8 mouse cellular contexts compared by ENCODE assay signal in the genomic region with DNA sequence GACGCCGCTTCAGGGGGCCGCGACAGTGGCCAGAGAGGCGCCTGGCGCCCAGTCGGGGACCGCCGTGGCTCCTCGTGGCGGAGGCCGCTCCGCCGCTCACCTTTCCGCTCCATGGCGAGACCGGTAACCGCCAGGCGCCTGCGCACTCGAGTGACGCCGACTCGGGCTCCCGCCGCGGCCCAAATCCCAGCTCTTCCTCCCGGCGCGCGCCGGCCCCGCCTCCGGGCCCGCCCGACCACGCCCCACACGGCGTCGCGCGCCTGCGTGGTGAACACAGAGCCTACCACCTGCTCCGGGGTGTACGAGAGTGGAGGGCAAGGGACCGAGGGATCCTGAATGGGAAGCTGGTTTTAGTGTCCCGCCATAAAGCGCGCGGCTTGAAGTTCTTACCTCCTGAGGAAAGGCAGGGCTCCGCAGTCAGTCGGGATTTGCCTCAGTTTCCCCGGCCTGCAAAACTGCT. TPM values are rescaled to one million over a fixed set of nuclear protein-coding genes. Genes with fewer than 3 reads are reported as not detected.
A peak's percentile ranks its signal among the peaks of the same experiment; 100 is the strongest.
DNase-seq lines count a peak whose midpoint lies in the region; ATAC-seq and TF ChIP-seq lines count a peak whose summit lies in the region.

A gene (minus strand): TSS at position 410 of the 460 bp plus-strand sequence.

- H3K36me3 ChIP-seq in embryonic facial prominence, embryonic 15.5 days = peaks cover 17% of the 10 kb centered on the region
- peaks cover 17% of the 10 kb centered on the region for H3K36me3 ChIP-seq in kidney, embryonic 14.5 days (ENCODE audit: control insufficient read depth, insufficient read depth, low read length)
- H3K36me3 ChIP-seq in limb, embryonic 15.5 days = peaks cover 22% of the 10 kb centered on the region

- no peaks in the 10 kb centered on the region for H3K9me3 ChIP-seq in embryonic facial prominence, embryonic 15.5 days (replicated peaks)
- H3K9me3 ChIP-seq in kidney, embryonic 14.5 days (ENCODE audit: control insufficient read depth, low read length) = no peaks in the 10 kb centered on the region
- H3K9me3 ChIP-seq in limb, embryonic 15.5 days = no peaks in the 10 kb centered on the region

- peak; percentile 88 for DNase-seq in 416B (ENCODE audit: low read depth)
- DNase-seq in heart, adult 9 months (ENCODE audit: low spot score in 2 of 2) = peak; percentile 88
- peak; percentile 28 to 57 for DNase-seq in monocyte, adult 2 months (ENCODE audit: low read depth in 1 of 2, low spot score in 2 of 2)
- peak; percentile 88 for DNase-seq in spleen, postnatal 36 days (ENCODE audit: low spot score in 2 of 2)

- H3K27me3 ChIP-seq in embryonic facial prominence, embryonic 15.5 days = no peaks in the 10 kb centered on the region
- H3K27me3 ChIP-seq in kidney, embryonic 14.5 days (ENCODE audit: control insufficient read depth, insufficient read depth, low read length) = no peaks in the 10 kb centered on the region
- no peaks in the 10 kb centered on the region for H3K27me3 ChIP-seq in limb, embryonic 15.5 days

- peak within 1 kb of the TSS; percentile 84 for H3K4me2 ChIP-seq in embryonic facial prominence, embryonic 15.5 days (replicated peaks)
- peak within 1 kb of the TSS; percentile 86 for H3K4me2 ChIP-seq in kidney, embryonic 14.5 days (replicated peaks; ENCODE audit: low read depth, low read length)
- H3K4me2 ChIP-seq in limb, embryonic 15.5 days = peak within 1 kb of the TSS; percentile 84

- H3K27ac ChIP-seq in bone marrow, adult 2 months (ENCODE audit: control insufficient read depth, insufficient read depth, low read depth, low read length, poor library complexity) = peak within 1 kb of the TSS; percentile 60
- peak within 1 kb of the TSS; percentile 87 for H3K27ac ChIP-seq in embryonic facial prominence, embryonic 15.5 days (replicated peaks)
- H3K27ac ChIP-seq in kidney, embryonic 14.5 days (ENCODE audit: low read depth, low read length) = peak within 1 kb of the TSS; percentile 95
- peak within 1 kb of the TSS; percentile 88 for H3K27ac ChIP-seq in limb, embryonic 15.5 days

- peak within 1 kb of the TSS; percentile 91 for H3K4me3 ChIP-seq in bone marrow, adult 2 months (replicated peaks; ENCODE audit: control insufficient read depth, low read depth, low read length)
- H3K4me3 ChIP-seq in embryonic facial prominence, embryonic 15.5 days (replicated peaks) = peak within 1 kb of the TSS; percentile 86
- peak within 1 kb of the TSS; percentile 96 for H3K4me3 ChIP-seq in kidney, embryonic 14.5 days (ENCODE audit: low read length)
- H3K4me3 ChIP-seq in limb, embryonic 15.5 days = peak within 1 kb of the TSS; percentile 98

- no peak for TF ChIP-seq CTCF in bone marrow, adult 2 months (IDR thresholded peaks at IDR 0.05; ENCODE audit: control insufficient read depth, insufficient read depth, low read length)

- H3K4me1 ChIP-seq in bone marrow, adult 2 months (ENCODE audit: control insufficient read depth, insufficient read depth, low read length) = peaks cover 2% of the 10 kb centered on the region; the same call in 1 of the 2 replicates
- peaks cover 27% of the 10 kb centered on the region for H3K4me1 ChIP-seq in embryonic facial prominence, embryonic 15.5 days
- peaks cover 17% of the 10 kb centered on the region for H3K4me1 ChIP-seq in kidney, embryonic 14.5 days (ENCODE audit: control insufficient read depth, insufficient read depth, low read length)
- H3K4me1 ChIP-seq in limb, embryonic 15.5 days = peaks cover 20% of the 10 kb centered on the region

- under 1% methylated on average over 49 of the region's 53 CpGs for whole genome bisulfite sequencing in bone marrow, adult 2 months
- under 1% methylated on average over 44 of the region's 53 CpGs for WGBS in embryonic facial prominence, embryonic 15.5 days
- under 1% methylated on average over 48 of the region's 53 CpGs for WGBS in kidney, embryonic 14.5 days
- WGBS in limb, embryonic 15.5 days = under 1% methylated on average over 47 of the region's 53 CpGs

- ATAC-seq in embryonic facial prominence, embryonic 15.5 days (ENCODE audit: insufficient number of reproducible peaks, low FRiP score, low TSS enrichment, low read depth) = peak; percentile 94
- ATAC-seq in kidney, embryonic 14.5 days (ENCODE audit: low FRiP score, low TSS enrichment) = peak; percentile 95
- ATAC-seq in limb, embryonic 15.5 days (ENCODE audit: insufficient number of reproducible peaks, low FRiP score, low TSS enrichment, low read depth) = peak; percentile 87

- peak; percentile 63; the same call in 1 of the 2 replicates for TF ChIP-seq POLR2A in bone marrow, adult 2 months (IDR thresholded peaks at IDR 0.05; ENCODE audit: borderline replicate concordance, control insufficient read depth, low read depth, low read length)

- peak within 1 kb of the TSS; percentile 85 for H3K9ac ChIP-seq in embryonic facial prominence, embryonic 15.5 days
- H3K9ac ChIP-seq in kidney, embryonic 14.5 days (ENCODE audit: low read depth, low read length) = peak within 1 kb of the TSS; percentile 96
- peak within 1 kb of the TSS; percentile 96 for H3K9ac ChIP-seq in limb, embryonic 15.5 days

RNA-seq across cellular contexts. Expression of the gene that starts here (rescaled TPM):
- 67.3 and 78.8 TPM in 2 replicates for polyA plus RNA-seq in bone marrow, adult 2 months (2011; ENCODE audit: insufficient read depth, insufficient read length, low replicate concordance, missing spikeins)
- polyA plus RNA-seq in embryonic facial prominence, embryonic 15.5 days (2015; fragmentation: Nextera tagmentation; extraction: Ambion mirVana) = 87.9 and 93.9 TPM in 2 replicates
- 134 and 140 TPM in 2 replicates for polyA plus RNA-seq in kidney, embryonic 14.5 days (2014; fragmentation: Nextera tagmentation; extraction: Ambion mirVana)
- 120 and 121 TPM in 2 replicates for polyA plus RNA-seq in limb, embryonic 15.5 days (2015; fragmentation: Nextera tagmentation; extraction: Ambion mirVana)

Comparison
In these comparisons a context has a peak if more than half of its experiments do, and no peak if none do; other contexts are left out.
1. Peak in every context shown above with its lines: DNase-seq, ATAC-seq, H3K4me3 ChIP-seq and H3K27ac ChIP-seq.